Mouse (Mus musculus): Measurements from ENCODE around the gene Vcan. TPM values are rescaled to one million over a fixed set of nuclear protein-coding genes. Genes with fewer than 3 reads are reported as not detected.

Vcan gene
- polyA plus RNA-seq, 1 experiment from 2014 or later, result 56.0 TPM

GRCm38 (mm10) chr13:89661688-89662087 is 80.6 kb downstream of the Vcan start:
- Histone ChIP-seq H3K4me3 (no peak overlapping the region), H3K9me3 (no peaks in the 10 kb centered on the region), H3K27ac (no peak overlapping the region), H3K4me2 (no peak overlapping the region), H3K36me3 (peaks cover 17% of the 10 kb centered on the region; the same call in 1 of the 2 replicates), H3K9ac (no peak overlapping the region), H3K4me1 (no peaks in the 10 kb centered on the region), H3K27me3 (no peaks in the 10 kb centered on the region)
- no peak for ATAC-seq (ENCODE audit: borderline replicate concordance, extremely low read depth, low FRiP score, low TSS enrichment)
- WGBS, result 76% methylated on average over 2 of the region's 2 CpGs

DNA sequence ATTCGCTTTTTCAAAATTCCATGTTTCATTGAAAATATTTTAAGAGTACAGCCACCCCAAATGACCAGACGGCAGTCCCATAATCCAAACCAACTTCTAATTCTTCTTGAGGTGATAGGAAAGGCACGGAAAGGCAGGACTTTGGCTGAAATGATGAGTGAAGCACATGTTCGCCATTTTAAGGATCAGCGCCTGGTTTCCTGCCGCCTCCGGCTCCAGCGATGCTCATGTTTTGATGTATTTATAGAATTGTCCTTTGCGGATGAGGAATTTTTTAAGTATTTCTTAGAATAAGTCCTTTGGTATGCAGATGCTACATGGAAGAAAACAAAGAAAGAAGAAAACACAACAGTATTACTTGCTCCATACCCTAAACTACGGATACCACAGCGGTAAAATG is 85.3 kb downstream of the Vcan start:
- Histone ChIP-seq H3K27ac (no peak overlapping the region), H3K9ac (no peak overlapping the region), H3K4me2 (no peak overlapping the region), H3K4me1 (no peaks in the 10 kb centered on the region), H3K27me3 (no peaks in the 10 kb centered on the region), H3K9me3 (no peaks in the 10 kb centered on the region), H3K36me3 (peaks cover 17% of the 10 kb centered on the region), H3K4me3 (no peak overlapping the region)
- no peak for ATAC-seq (ENCODE audit: borderline replicate concordance, extremely low read depth, low FRiP score, low TSS enrichment)
- 90% methylated on average over 11 of the region's 11 CpGs for WGBS

DNA sequence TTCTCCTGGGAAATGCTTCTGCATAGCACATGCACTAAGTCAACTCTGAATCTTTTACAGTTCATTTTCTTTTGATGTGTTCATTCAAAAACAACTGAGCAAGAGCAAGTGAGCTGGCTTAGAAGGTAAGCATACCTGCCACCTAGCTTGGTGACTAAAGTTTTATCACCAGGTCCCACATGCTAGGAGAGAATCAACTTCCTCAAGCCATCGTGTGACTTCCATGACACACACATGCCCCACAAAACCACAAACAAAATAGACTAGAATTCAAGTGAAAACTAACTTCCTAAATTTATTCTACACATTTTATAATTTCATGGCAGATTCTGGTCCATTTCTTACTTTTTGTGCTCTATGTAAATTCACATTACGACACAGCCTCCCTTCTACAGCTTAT is 89.0 kb downstream of the Vcan start:
- H3K4me1 ChIP-seq, result no peaks in the 10 kb centered on the region
- H3K36me3 ChIP-seq, result peaks cover 13% of the 10 kb centered on the region
- H3K27ac ChIP-seq, result peak overlapping the region; percentile 51; the same call in 1 of the 2 replicates
- no peak overlapping the region for H3K4me2 ChIP-seq
- H3K9ac ChIP-seq, result no peak overlapping the region
- no peaks in the 10 kb centered on the region for H3K27me3 ChIP-seq
- no peak for ATAC-seq (ENCODE audit: borderline replicate concordance, extremely low read depth, low FRiP score, low TSS enrichment)
- H3K4me3 ChIP-seq, result no peak overlapping the region
- WGBS, result 80% methylated on average over 2 of the region's 2 CpGs
- H3K9me3 ChIP-seq, result no peaks in the 10 kb centered on the region

GRCm38 (mm10) chr13:89652773-89653172 is 89.5 kb downstream of the Vcan start:
- no peak overlapping the region for H3K4me2 ChIP-seq
- peaks cover 13% of the 10 kb centered on the region for H3K36me3 ChIP-seq
- no peaks in the 10 kb centered on the region for H3K9me3 ChIP-seq
- WGBS, result 21% methylated on average over 1 of the region's 1 CpGs
- H3K4me1 ChIP-seq, result no peaks in the 10 kb centered on the region
- no peak overlapping the region for H3K9ac ChIP-seq
- no peak overlapping the region for H3K4me3 ChIP-seq
- no peak for ATAC-seq (ENCODE audit: borderline replicate concordance, extremely low read depth, low FRiP score, low TSS enrichment)
- H3K27ac ChIP-seq, result peak overlapping the region; percentile 51; the same call in 1 of the 2 replicates
- no peaks in the 10 kb centered on the region for H3K27me3 ChIP-seq

DNA sequence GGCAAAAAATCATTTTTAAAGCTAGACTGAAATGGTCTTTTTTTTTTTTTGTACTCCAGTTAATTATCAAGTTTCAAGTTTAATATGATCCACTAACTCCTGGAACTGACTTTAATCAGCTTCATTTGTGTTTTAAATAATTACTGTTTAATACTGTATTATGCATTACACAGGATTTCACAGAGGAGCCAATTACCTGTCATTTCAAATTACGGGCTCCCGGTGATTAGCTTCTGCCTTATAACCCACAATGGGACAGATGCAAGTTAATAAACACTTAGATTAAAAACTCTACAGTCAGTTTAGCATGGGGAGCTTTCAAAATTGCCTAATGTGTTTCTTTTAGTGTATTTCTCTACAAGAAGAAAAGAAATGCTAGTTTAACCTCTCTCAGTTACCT is 96.7 kb downstream of the Vcan start:
- no peak overlapping the region for H3K4me3 ChIP-seq

GRCm38 (mm10) chr13:89637012-89637411 is 105.3 kb downstream of the Vcan start:
- Histone ChIP-seq H3K4me1 (no peaks in the 10 kb centered on the region), H3K9ac (no peak overlapping the region), H3K36me3 (no peaks in the 10 kb centered on the region), H3K4me3 (no peak overlapping the region), H3K4me2 (no peak overlapping the region), H3K27me3 (no peaks in the 10 kb centered on the region), H3K27ac (no peak overlapping the region), H3K9me3 (no peaks in the 10 kb centered on the region)
- no peak for ATAC-seq (ENCODE audit: borderline replicate concordance, extremely low read depth, low FRiP score, low TSS enrichment)
- 75% methylated on average over 3 of the region's 3 CpGs for WGBS

More for the DNA sequence above, 96.7 kb downstream of the Vcan start:
- H3K4me1 ChIP-seq, result no peaks in the 10 kb centered on the region
- no peak overlapping the region for H3K27ac ChIP-seq
- H3K9me3 ChIP-seq, result no peaks in the 10 kb centered on the region
- no peak overlapping the region for H3K9ac ChIP-seq
- H3K4me2 ChIP-seq, result no peak overlapping the region
- no peaks in the 10 kb centered on the region for H3K36me3 ChIP-seq
- no peak for ATAC-seq (ENCODE audit: borderline replicate concordance, extremely low read depth, low FRiP score, low TSS enrichment)
- 83% methylated on average over 2 of the region's 2 CpGs for WGBS
- no peaks in the 10 kb centered on the region for H3K27me3 ChIP-seq

- Histone ChIP-seq H3K9me3 (no peaks in the 10 kb centered on the region), H3K4me2 (no peak overlapping the region), H3K4me3 (no peak overlapping the region), H3K4me1 (no peaks in the 10 kb centered on the region), H3K27ac (no peak overlapping the region), H3K9ac (no peak overlapping the region), H3K36me3 (no peaks in the 10 kb centered on the region), H3K27me3 (no peaks in the 10 kb centered on the region)
- ATAC-seq (ENCODE audit: borderline replicate concordance, extremely low read depth, low FRiP score, low TSS enrichment), result no peak
- 26% methylated on average over 4 of the region's 4 CpGs for WGBS
Observed at GRCm38 (mm10) chr13:89634137-89634683, 108.1 kb downstream of the Vcan start.

- WGBS, result 71% methylated on average over 3 of the region's 3 CpGs
- ATAC-seq (ENCODE audit: borderline replicate concordance, extremely low read depth, low FRiP score, low TSS enrichment), result no peak
- H3K9ac ChIP-seq, result no peak overlapping the region
Observed at GRCm38 (mm10) chr13:89619064-89619463, 123.2 kb downstream of the Vcan start.

GRCm38 (mm10) chr13:89607399-89607798 is 134.9 kb downstream of the Vcan start:
- WGBS, result 58% methylated on average over 3 of the region's 3 CpGs

More at GRCm38 (mm10) chr13:89619064-89619463, 123.2 kb downstream of the Vcan start:
- H3K4me1 ChIP-seq, result no peaks in the 10 kb centered on the region
- H3K36me3 ChIP-seq, result no peaks in the 10 kb centered on the region
- H3K27ac ChIP-seq, result no peak overlapping the region
- H3K4me3 ChIP-seq, result no peak overlapping the region
- H3K27me3 ChIP-seq, result no peaks in the 10 kb centered on the region
- H3K4me2 ChIP-seq, result no peak overlapping the region
- no peaks in the 10 kb centered on the region for H3K9me3 ChIP-seq

More at GRCm38 (mm10) chr13:89607399-89607798, 134.9 kb downstream of the Vcan start:
- H3K9ac ChIP-seq, result no peak overlapping the region
- H3K27me3 ChIP-seq, result no peaks in the 10 kb centered on the region
- no peak overlapping the region for H3K4me3 ChIP-seq
- H3K9me3 ChIP-seq, result no peaks in the 10 kb centered on the region
- no peaks in the 10 kb centered on the region for H3K4me1 ChIP-seq
- H3K36me3 ChIP-seq, result no peaks in the 10 kb centered on the region
- H3K27ac ChIP-seq, result no peak overlapping the region
- no peak overlapping the region for H3K4me2 ChIP-seq
- no peak for ATAC-seq (ENCODE audit: borderline replicate concordance, extremely low read depth, low FRiP score, low TSS enrichment)

Other genes with a start within 250 kb of the Vcan start
- gene Hapln1, start 202.7 kb downstream of the Vcan start, polyA plus RNA-seq (2015; fragmentation: Nextera tagmentation; extraction: Ambion mirVana), result 20.4 and 21.3 TPM in 2 replicates

All from lung, embryonic 15.5 days (tissue).